Mouse (Mus musculus): ENCODE data around the gene Cox10. TPM values are rescaled to one million over a fixed set of nuclear protein-coding genes. Genes with fewer than 3 reads are reported as not detected.

The Cox10 gene
- polyA plus RNA-seq, 1 experiment: 21.8 TPM

GRCm38 (mm10) chr11:64022403-64023047 lies 56.7 kb downstream of the Cox10 start:
- no peak for DNase-seq
- no peaks in the 10 kb centered on the region for H3K36me3 ChIP-seq (ENCODE audit: control insufficient read depth, insufficient read depth, low read length)
- no peaks in the 10 kb centered on the region for H3K27me3 ChIP-seq (replicated peaks; ENCODE audit: control insufficient read depth, insufficient read depth, low read length)
- TF ChIP-seq CTCF (conservative IDR thresholded peaks at IDR 0.05; ENCODE audit: insufficient read depth, insufficient read length, low read depth, low read length) (no peak), POLR2A (IDR thresholded peaks at IDR 0.05; ENCODE audit: low read depth, low read length) (no peak)
- no peak overlapping the region for H3K4me3 ChIP-seq (ENCODE audit: insufficient read depth, low read depth, low read length)
- 69% methylated on average over 9 of the region's 9 CpGs for WGBS
- H3K27ac ChIP-seq (ENCODE audit: insufficient read depth, low read depth, low read length): no peak overlapping the region
- no peaks in the 10 kb centered on the region for H3K4me1 ChIP-seq (ENCODE audit: control insufficient read depth, insufficient read depth, low read length)

GRCm38 (mm10) chr11:64019235-64019634 lies 60.0 kb downstream of the Cox10 start:
- H3K4me1 ChIP-seq (ENCODE audit: control insufficient read depth, insufficient read depth, low read length): no peaks in the 10 kb centered on the region
- H3K27ac ChIP-seq (ENCODE audit: insufficient read depth, low read depth, low read length): no peak overlapping the region
- no peak for TF ChIP-seq CTCF (conservative IDR thresholded peaks at IDR 0.05; ENCODE audit: insufficient read depth, insufficient read length, low read depth, low read length)
- TF ChIP-seq POLR2A (IDR thresholded peaks at IDR 0.05; ENCODE audit: low read depth, low read length): no peak
- H3K4me3 ChIP-seq (ENCODE audit: insufficient read depth, low read depth, low read length): no peak overlapping the region
- no peaks in the 10 kb centered on the region for H3K27me3 ChIP-seq (replicated peaks; ENCODE audit: control insufficient read depth, insufficient read depth, low read length)
- H3K36me3 ChIP-seq (ENCODE audit: control insufficient read depth, insufficient read depth, low read length): no peaks in the 10 kb centered on the region
- no peak for DNase-seq
- 88% methylated on average over 8 of the region's 8 CpGs for WGBS

- Histone ChIP-seq H3K27me3 (replicated peaks; ENCODE audit: control insufficient read depth, insufficient read depth, low read length) (no peaks in the 10 kb centered on the region), H3K27ac (ENCODE audit: insufficient read depth, low read depth, low read length) (no peak overlapping the region), H3K4me3 (ENCODE audit: insufficient read depth, low read depth, low read length) (no peak overlapping the region), H3K4me1 (ENCODE audit: control insufficient read depth, insufficient read depth, low read length) (no peaks in the 10 kb centered on the region), H3K36me3 (ENCODE audit: control insufficient read depth, insufficient read depth, low read length) (no peaks in the 10 kb centered on the region)
- no peak for DNase-seq
- 88% methylated on average over 5 of the region's 5 CpGs for WGBS
- TF ChIP-seq POLR2A (IDR thresholded peaks at IDR 0.05; ENCODE audit: low read depth, low read length) (no peak), CTCF (conservative IDR thresholded peaks at IDR 0.05; ENCODE audit: insufficient read depth, insufficient read length, low read depth, low read length) (no peak)
These were observed 61.1 kb downstream of the Cox10 start for GRCm38 (mm10) chr11:64018165-64018564.

GRCm38 (mm10) chr11:64015309-64015708 lies 64.0 kb downstream of the Cox10 start:
- DNase-seq: no peak
- TF ChIP-seq POLR2A (IDR thresholded peaks at IDR 0.05; ENCODE audit: low read depth, low read length): no peak
- TF ChIP-seq CTCF (conservative IDR thresholded peaks at IDR 0.05; ENCODE audit: insufficient read depth, insufficient read length, low read depth, low read length): no peak
- WGBS: 89% methylated on average over 6 of the region's 6 CpGs

GRCm38 (mm10) chr11:64010724-64011496 lies 68.4 kb downstream of the Cox10 start:
- no peaks in the 10 kb centered on the region for H3K27me3 ChIP-seq (replicated peaks; ENCODE audit: control insufficient read depth, insufficient read depth, low read length)
- TF ChIP-seq CTCF (conservative IDR thresholded peaks at IDR 0.05; ENCODE audit: insufficient read depth, insufficient read length, low read depth, low read length) (no peak), POLR2A (IDR thresholded peaks at IDR 0.05; ENCODE audit: low read depth, low read length) (no peak)
- no peak overlapping the region for H3K27ac ChIP-seq (ENCODE audit: insufficient read depth, low read depth, low read length)
- H3K36me3 ChIP-seq (ENCODE audit: control insufficient read depth, insufficient read depth, low read length): no peaks in the 10 kb centered on the region
- H3K4me3 ChIP-seq (ENCODE audit: insufficient read depth, low read depth, low read length): no peak overlapping the region
- no peaks in the 10 kb centered on the region for H3K4me1 ChIP-seq (ENCODE audit: control insufficient read depth, insufficient read depth, low read length)
- peak; percentile 15 for DNase-seq
- 61% methylated on average over 22 of the region's 22 CpGs for WGBS

More at GRCm38 (mm10) chr11:64015309-64015708, 64.0 kb downstream of the Cox10 start:
- H3K27ac ChIP-seq (ENCODE audit: insufficient read depth, low read depth, low read length): no peak overlapping the region
- H3K36me3 ChIP-seq (ENCODE audit: control insufficient read depth, insufficient read depth, low read length): no peaks in the 10 kb centered on the region
- no peaks in the 10 kb centered on the region for H3K27me3 ChIP-seq (replicated peaks; ENCODE audit: control insufficient read depth, insufficient read depth, low read length)
- H3K4me1 ChIP-seq (ENCODE audit: control insufficient read depth, insufficient read depth, low read length): no peaks in the 10 kb centered on the region
- H3K4me3 ChIP-seq (ENCODE audit: insufficient read depth, low read depth, low read length): no peak overlapping the region

- H3K36me3 ChIP-seq (ENCODE audit: control insufficient read depth, insufficient read depth, low read length): no peaks in the 10 kb centered on the region
- TF ChIP-seq CTCF (conservative IDR thresholded peaks at IDR 0.05; ENCODE audit: insufficient read depth, insufficient read length, low read depth, low read length) (no peak), POLR2A (IDR thresholded peaks at IDR 0.05; ENCODE audit: low read depth, low read length) (no peak)
- H3K4me3 ChIP-seq (ENCODE audit: insufficient read depth, low read depth, low read length): no peak overlapping the region
- no peak overlapping the region for H3K27ac ChIP-seq (ENCODE audit: insufficient read depth, low read depth, low read length)
- no peaks in the 10 kb centered on the region for H3K27me3 ChIP-seq (replicated peaks; ENCODE audit: control insufficient read depth, insufficient read depth, low read length)
- WGBS: 80% methylated on average over 4 of the region's 4 CpGs
- H3K4me1 ChIP-seq (ENCODE audit: control insufficient read depth, insufficient read depth, low read length): peaks cover 8% of the 10 kb centered on the region; the same call in 1 of the 2 replicates
- no peak for DNase-seq
These were observed 75.1 kb downstream of the Cox10 start for GRCm38 (mm10) chr11:64004152-64004551.

- no peaks in the 10 kb centered on the region for H3K36me3 ChIP-seq (ENCODE audit: control insufficient read depth, insufficient read depth, low read length)
- no peak for DNase-seq
- H3K4me3 ChIP-seq (ENCODE audit: insufficient read depth, low read depth, low read length): no peak overlapping the region
- no peaks in the 10 kb centered on the region for H3K27me3 ChIP-seq (replicated peaks; ENCODE audit: control insufficient read depth, insufficient read depth, low read length)
- no peak overlapping the region for H3K27ac ChIP-seq (ENCODE audit: insufficient read depth, low read depth, low read length)
- peaks cover 8% of the 10 kb centered on the region; the same call in 1 of the 2 replicates for H3K4me1 ChIP-seq (ENCODE audit: control insufficient read depth, insufficient read depth, low read length)
- no peak for TF ChIP-seq CTCF (conservative IDR thresholded peaks at IDR 0.05; ENCODE audit: insufficient read depth, insufficient read length, low read depth, low read length)
- TF ChIP-seq POLR2A (IDR thresholded peaks at IDR 0.05; ENCODE audit: low read depth, low read length): no peak
- WGBS: 58% methylated on average over 3 of the region's 3 CpGs
These were observed 75.8 kb downstream of the Cox10 start for GRCm38 (mm10) chr11:64003484-64003883.

Measured in kidney, adult 2 months (tissue).